Mouse (Mus musculus): ENCODE measurements around the gene Gadd45gip1. TPM values are rescaled to one million over a fixed set of nuclear protein-coding genes. Genes with fewer than 3 reads are reported as not detected.
A peak's percentile ranks its signal among the peaks of the same experiment; 100 is the strongest.
"Not testable (repeated sequence)": the region's sequence is repeated elsewhere in the genome, so short reads cannot be mapped to it uniquely, and the experiment has no call there.

Gadd45gip1 gene
- polyA plus RNA-seq, 1 experiment, result 52.9 TPM

- no peak overlapping the region for H3K4me3 ChIP-seq (ENCODE audit: control insufficient read depth, insufficient read depth, low read length)
- no peak overlapping the region for H3K27ac ChIP-seq (ENCODE audit: control insufficient read depth, insufficient read depth, low read length)
- H3K4me1 ChIP-seq (replicated peaks; ENCODE audit: control insufficient read depth, insufficient read depth, low read length), result peaks cover 2% of the 10 kb centered on the region; the same call in 1 of the 2 replicates
- no peaks in the 10 kb centered on the region for H3K27me3 ChIP-seq (ENCODE audit: control insufficient read depth, insufficient read depth, low read length)
- peak; percentile 90 for TF ChIP-seq CTCF (IDR thresholded peaks at IDR 0.05; ENCODE audit: borderline replicate concordance, control insufficient read depth, extremely low read depth, insufficient read depth, low read length, poor library complexity)
- TF ChIP-seq POLR2A (IDR thresholded peaks at IDR 0.05; ENCODE audit: control insufficient read depth, extremely low read depth, insufficient read depth, low read length, poor library complexity), result no peak
- H3K36me3 ChIP-seq (ENCODE audit: control insufficient read depth, insufficient read depth, low read length), result no peaks in the 10 kb centered on the region
- 14% methylated on average over 9 of the region's 9 CpGs for WGBS
- DNase-seq, result peak; percentile 94
Observed at GRCm38 (mm10) chr8:84815547-84815946, 15.8 kb upstream of the Gadd45gip1 start.

- Histone ChIP-seq H3K27me3 (ENCODE audit: control insufficient read depth, insufficient read depth, low read length) (no peaks in the 10 kb centered on the region), H3K36me3 (ENCODE audit: control insufficient read depth, insufficient read depth, low read length) (no peaks in the 10 kb centered on the region), H3K27ac (ENCODE audit: control insufficient read depth, insufficient read depth, low read length) (no peak overlapping the region), H3K4me1 (replicated peaks; ENCODE audit: control insufficient read depth, insufficient read depth, low read length) (no peaks in the 10 kb centered on the region), H3K4me3 (ENCODE audit: control insufficient read depth, insufficient read depth, low read length) (no peak overlapping the region)
- no peak for TF ChIP-seq POLR2A (IDR thresholded peaks at IDR 0.05; ENCODE audit: control insufficient read depth, extremely low read depth, insufficient read depth, low read length, poor library complexity)
- TF ChIP-seq CTCF (IDR thresholded peaks at IDR 0.05; ENCODE audit: borderline replicate concordance, control insufficient read depth, extremely low read depth, insufficient read depth, low read length, poor library complexity), result no peak
- DNase-seq, result no peak
- 92% methylated on average over 17 of the region's 17 CpGs for WGBS
Observed at GRCm38 (mm10) chr8:84816117-84816516, 15.2 kb upstream of the Gadd45gip1 start.

DNA sequence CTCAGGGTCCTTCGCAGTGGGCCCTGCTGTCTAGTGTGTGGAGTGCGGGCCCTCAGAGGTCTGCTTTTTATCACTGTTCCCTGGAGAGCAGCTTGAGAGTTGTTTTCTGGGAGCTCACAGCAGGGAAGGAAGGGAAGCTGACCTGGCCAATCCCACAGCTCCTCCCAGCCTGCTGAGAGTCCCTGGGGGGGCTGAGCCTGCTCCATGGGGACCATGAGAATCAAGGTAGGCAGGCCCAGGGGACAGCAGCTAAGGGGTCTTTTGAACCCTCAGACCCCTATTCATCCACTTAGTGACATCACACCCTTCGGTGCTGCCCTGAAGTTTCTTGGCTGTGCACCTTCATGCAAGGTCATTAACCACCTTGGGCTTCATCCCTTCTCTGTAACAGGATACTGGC, 8.6 kb upstream of the Gadd45gip1 start, which contains the start of gene Dand5:
TSS of gene Dand5 (minus strand) at position 101 of the 400 bp plus-strand sequence.
- no peak within 1 kb of the TSS for H3K27ac ChIP-seq (ENCODE audit: control insufficient read depth, insufficient read depth, low read length)
- H3K4me3 ChIP-seq (ENCODE audit: control insufficient read depth, insufficient read depth, low read length), result no peak within 1 kb of the TSS
- DNase-seq, result no peak
- H3K4me1 ChIP-seq (replicated peaks; ENCODE audit: control insufficient read depth, insufficient read depth, low read length), result peaks cover 12% of the 10 kb centered on the region
- no peak for TF ChIP-seq POLR2A (IDR thresholded peaks at IDR 0.05; ENCODE audit: control insufficient read depth, extremely low read depth, insufficient read depth, low read length, poor library complexity)
- no peak for TF ChIP-seq CTCF (IDR thresholded peaks at IDR 0.05; ENCODE audit: borderline replicate concordance, control insufficient read depth, extremely low read depth, insufficient read depth, low read length, poor library complexity)
- H3K27me3 ChIP-seq (ENCODE audit: control insufficient read depth, insufficient read depth, low read length), result no peaks in the 10 kb centered on the region
- no peaks in the 10 kb centered on the region for H3K36me3 ChIP-seq (ENCODE audit: control insufficient read depth, insufficient read depth, low read length)
- whole genome bisulfite sequencing, result 97% methylated on average over 3 of the region's 3 CpGs

DNA sequence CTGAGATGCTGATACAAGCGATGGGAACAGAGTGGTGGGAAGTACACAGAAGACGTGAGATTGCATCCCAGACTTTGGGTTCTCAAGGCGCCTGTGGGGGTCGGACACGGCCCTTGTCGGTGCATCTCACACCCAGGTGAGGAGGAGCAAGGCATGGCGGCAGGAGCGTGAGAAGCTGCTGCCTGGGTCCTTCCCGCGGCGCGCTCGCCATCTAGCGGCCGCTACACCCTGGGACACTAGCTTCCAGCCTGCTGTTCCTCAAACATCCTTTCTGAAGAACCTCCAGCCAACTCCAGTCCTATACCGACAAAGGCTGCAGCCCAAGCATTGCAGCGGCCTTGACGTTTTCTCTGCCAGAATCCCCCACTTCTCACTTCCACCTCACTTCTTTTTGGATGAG, 7.7 kb upstream of the Gadd45gip1 start:
- TF ChIP-seq POLR2A (IDR thresholded peaks at IDR 0.05; ENCODE audit: control insufficient read depth, extremely low read depth, insufficient read depth, low read length, poor library complexity), result 0 out of 2 replicates have a peak, but pooled peaks have one; percentile 31
- TF ChIP-seq CTCF (IDR thresholded peaks at IDR 0.05; ENCODE audit: borderline replicate concordance, control insufficient read depth, extremely low read depth, insufficient read depth, low read length, poor library complexity), result peak; percentile 88
- H3K36me3 ChIP-seq (ENCODE audit: control insufficient read depth, insufficient read depth, low read length), result no peaks in the 10 kb centered on the region
- no peak overlapping the region for H3K27ac ChIP-seq (ENCODE audit: control insufficient read depth, insufficient read depth, low read length)
- no peak overlapping the region for H3K4me3 ChIP-seq (ENCODE audit: control insufficient read depth, insufficient read depth, low read length)
- WGBS, result 2% methylated on average over 18 of the region's 18 CpGs
- no peaks in the 10 kb centered on the region for H3K27me3 ChIP-seq (ENCODE audit: control insufficient read depth, insufficient read depth, low read length)
- DNase-seq, result peak; percentile 56
- H3K4me1 ChIP-seq (replicated peaks; ENCODE audit: control insufficient read depth, insufficient read depth, low read length), result peaks cover 12% of the 10 kb centered on the region

DNA sequence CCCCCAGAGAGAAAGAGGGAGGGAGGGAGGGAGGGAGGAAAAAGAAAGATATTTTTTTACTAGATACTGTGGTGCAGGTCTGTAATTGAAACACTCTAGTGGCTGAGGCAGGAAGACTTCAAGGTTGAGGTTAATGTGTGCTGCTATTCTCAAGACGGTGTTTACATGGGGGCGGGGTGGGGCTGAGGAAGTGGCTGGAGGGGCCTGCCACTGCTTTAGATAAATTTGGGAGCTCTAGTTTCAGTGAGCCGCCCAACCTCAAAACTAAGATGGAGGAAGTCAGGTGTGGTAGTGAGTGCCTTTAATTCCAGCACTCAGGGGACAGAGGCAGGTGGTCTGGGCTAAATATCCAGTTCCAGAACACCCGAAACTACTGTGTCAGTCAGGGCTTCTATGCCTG, 5.7 kb upstream of the Gadd45gip1 start:
- TF ChIP-seq CTCF (IDR thresholded peaks at IDR 0.05; ENCODE audit: borderline replicate concordance, control insufficient read depth, extremely low read depth, insufficient read depth, low read length, poor library complexity) (no peak), POLR2A (IDR thresholded peaks at IDR 0.05; ENCODE audit: control insufficient read depth, extremely low read depth, insufficient read depth, low read length, poor library complexity) (no peak)
- Histone ChIP-seq H3K36me3 (ENCODE audit: control insufficient read depth, insufficient read depth, low read length) (no peaks in the 10 kb centered on the region), H3K4me3 (ENCODE audit: control insufficient read depth, insufficient read depth, low read length) (no peak overlapping the region), H3K4me1 (replicated peaks; ENCODE audit: control insufficient read depth, insufficient read depth, low read length) (peaks cover 12% of the 10 kb centered on the region), H3K27me3 (ENCODE audit: control insufficient read depth, insufficient read depth, low read length) (no peaks in the 10 kb centered on the region), H3K27ac (ENCODE audit: control insufficient read depth, insufficient read depth, low read length) (peak overlapping the region; percentile 60)
- WGBS, result 10% methylated on average over 4 of the region's 4 CpGs
- peak; percentile 48 for DNase-seq

- H3K4me1 ChIP-seq (replicated peaks; ENCODE audit: control insufficient read depth, insufficient read depth, low read length), result peaks cover 12% of the 10 kb centered on the region
- DNase-seq; H3K36me3 ChIP-seq (ENCODE audit: control insufficient read depth, insufficient read depth, low read length); H3K4me3 ChIP-seq (ENCODE audit: control insufficient read depth, insufficient read depth, low read length); H3K27ac ChIP-seq (ENCODE audit: control insufficient read depth, insufficient read depth, low read length); H3K27me3 ChIP-seq (ENCODE audit: control insufficient read depth, insufficient read depth, low read length): not testable (repeated sequence)
- WGBS, result 71% methylated on average over 2 of the region's 2 CpGs
Observed at GRCm38 (mm10) chr8:84826518-84826917, 4.8 kb upstream of the Gadd45gip1 start.

DNA sequence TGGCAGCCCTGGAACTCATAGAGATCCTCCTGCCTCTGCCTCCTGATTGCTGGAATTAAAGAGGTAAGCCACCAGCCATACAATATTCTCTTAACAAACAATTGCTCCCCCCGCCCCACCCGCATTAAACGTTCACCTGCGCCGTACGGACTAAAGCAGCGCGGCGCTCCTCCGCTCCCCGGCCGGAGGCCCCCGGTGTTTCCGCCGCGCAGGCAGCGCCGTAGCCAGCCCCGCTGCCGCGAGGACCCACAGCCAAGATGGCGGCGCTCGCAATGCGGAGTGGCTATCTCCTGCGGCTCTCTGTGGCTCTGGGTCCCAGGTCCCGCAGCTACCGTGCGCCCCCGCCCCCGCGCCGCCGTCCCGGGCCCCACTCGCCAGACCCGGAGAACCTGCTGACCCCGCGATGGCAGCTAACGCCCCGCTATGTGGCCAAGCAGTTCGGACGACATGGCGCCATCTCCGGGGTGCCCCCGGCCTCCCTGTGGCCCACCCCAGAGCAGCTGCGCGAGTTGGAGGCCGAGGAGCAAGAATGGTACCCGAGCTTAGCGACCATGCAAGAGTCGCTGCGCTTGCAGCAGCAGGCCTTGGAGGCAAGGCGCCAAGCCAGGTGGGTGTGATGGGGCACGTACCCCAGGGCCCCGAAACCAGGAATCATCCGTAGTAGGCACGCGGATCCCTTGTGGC, 854 bp downstream of the Gadd45gip1 start:
- no peak for TF ChIP-seq CTCF (IDR thresholded peaks at IDR 0.05; ENCODE audit: borderline replicate concordance, control insufficient read depth, extremely low read depth, insufficient read depth, low read length, poor library complexity)
- TF ChIP-seq POLR2A (IDR thresholded peaks at IDR 0.05; ENCODE audit: control insufficient read depth, extremely low read depth, insufficient read depth, low read length, poor library complexity), result peak; percentile 90
- Histone ChIP-seq H3K27me3 (ENCODE audit: control insufficient read depth, insufficient read depth, low read length) (no peaks in the 10 kb centered on the region), H3K36me3 (ENCODE audit: control insufficient read depth, insufficient read depth, low read length) (peaks cover 28% of the 10 kb centered on the region), H3K27ac (ENCODE audit: control insufficient read depth, insufficient read depth, low read length) (peak overlapping the region; percentile 5; the same call in 1 of the 2 replicates), H3K4me3 (ENCODE audit: control insufficient read depth, insufficient read depth, low read length) (peak overlapping the region; percentile 93), H3K4me1 (replicated peaks; ENCODE audit: control insufficient read depth, insufficient read depth, low read length) (peaks cover 2% of the 10 kb centered on the region)
- peak; percentile 90 for DNase-seq
- under 1% methylated on average over 59 of the region's 59 CpGs for WGBS

All from thymus, adult 2 months (tissue).